Mouse (Mus musculus) hindbrain, embryonic 10.5 days (tissue): Measurements from ENCODE around the gene Cadps2. TPM values are rescaled to one million over a fixed set of nuclear protein-coding genes. Genes with fewer than 3 reads are reported as not detected.

Source experiments
- DNase-seq: peaks from one replicate; pipeline ENCODE4 v3.0.0-alpha.2; 2017; ENCODE audit warnings: low spot score
- H3K27ac ChIP-seq: fragments of 300-500 bp; sonication (generic); 2 replicates; pipeline ENCODE4 v1.5.1; 2016; ENCODE audit warnings: mild to moderate bottlenecking, moderate library complexity
- H3K27me3 ChIP-seq: fragments of 300-500 bp; sonication (generic); 2 replicates; pipeline ENCODE4 v1.6.1; 2016; ENCODE audit warnings: mild to moderate bottlenecking; ENCODE audit not compliant: poor library complexity, insufficient read depth, severe bottlenecking
- H3K36me3 ChIP-seq: fragments of 300-500 bp; sonication (generic); 2 replicates; pipeline ENCODE4 v1.6.1; 2016; ENCODE audit warnings: mild to moderate bottlenecking, moderate library complexity
- H3K4me1 ChIP-seq: fragments of 300-500 bp; sonication (generic); replicated peaks from 2 replicates; pipeline ENCODE4 v1.6.1; 2016; ENCODE audit warnings: mild to moderate bottlenecking
- H3K4me3 ChIP-seq: fragments of 300-500 bp; sonication (generic); 2 replicates; pipeline ENCODE4 v1.5.1; 2016; ENCODE audit warnings: mild to moderate bottlenecking, moderate library complexity
- H3K9me3 ChIP-seq: fragments of 300-500 bp; sonication (generic); 2 replicates; pipeline ENCODE4 v1.6.1; 2016; ENCODE audit warnings: mild to moderate bottlenecking, moderate library complexity
- WGBS: fragments of 180-500 bp; shearing (Covaris S2); methylation state at CpG from one replicate; pipeline ENCODE4 v1.1.7; 2016; 5-methylcytosine and 5-hydroxymethylcytosine counted together
- polyA plus RNA-seq: library from polyadenylated mRNA; unstranded; fragments of >200 nt; fragmentation: Nextera tagmentation; extraction: Ambion mirVana; gene quantifications from 2 replicates; pipeline ENCODE4 v1.2.1, GENCODE M21; 2016

Gene Cadps2
- polyA plus RNA-seq, 1 experiment from 2014 or later, result 1.4 TPM

DNA sequence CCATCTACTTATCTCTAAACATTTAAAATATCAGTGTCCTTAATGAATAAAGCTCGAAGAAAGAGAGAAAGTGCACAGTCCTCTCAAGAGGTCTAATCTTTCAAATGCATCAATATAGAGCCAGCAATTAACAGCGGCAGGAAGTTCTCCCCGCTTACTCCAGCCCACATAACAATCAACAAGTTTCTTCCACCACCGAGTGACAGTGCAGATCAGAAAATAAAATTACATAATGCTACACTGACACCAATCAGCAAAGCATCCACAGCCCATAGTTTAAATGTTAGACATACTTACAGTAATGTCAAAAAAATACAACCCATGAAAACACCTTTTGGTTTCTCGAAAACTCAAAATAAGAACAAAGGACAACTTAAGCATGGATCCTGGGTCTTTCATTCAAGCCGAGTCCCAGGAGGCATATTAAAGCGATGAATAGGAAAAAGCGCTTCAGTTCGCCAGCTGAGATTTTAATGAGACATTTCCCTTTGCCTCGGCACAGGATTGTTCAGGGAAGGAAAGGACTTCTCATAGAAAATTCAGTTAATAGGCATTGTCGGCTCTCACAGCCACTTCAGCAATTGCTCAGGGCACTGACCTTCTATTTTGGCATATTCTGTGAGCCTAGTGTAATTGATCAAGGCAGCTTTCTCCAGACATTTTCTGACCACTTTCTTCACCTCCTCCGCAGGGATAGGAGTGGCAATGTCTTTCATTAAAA lies 456.8 kb downstream of the Cadps2 start:
- Histone ChIP-seq H3K27me3 (peaks cover 31% of the 10 kb centered on the region), H3K4me3 (peak overlapping the region; percentile 29; the same call in 1 of the 2 replicates), H3K4me1 (peaks cover 19% of the 10 kb centered on the region), H3K27ac (0 out of 2 replicates have a peak overlapping the region, but pooled peaks have one; percentile 43), H3K36me3 (no peaks in the 10 kb centered on the region), H3K9me3 (no peaks in the 10 kb centered on the region)
- DNase-seq, result peak; percentile 21
- 21% methylated on average over 12 of the region's 12 CpGs for whole genome bisulfite sequencing

DNA sequence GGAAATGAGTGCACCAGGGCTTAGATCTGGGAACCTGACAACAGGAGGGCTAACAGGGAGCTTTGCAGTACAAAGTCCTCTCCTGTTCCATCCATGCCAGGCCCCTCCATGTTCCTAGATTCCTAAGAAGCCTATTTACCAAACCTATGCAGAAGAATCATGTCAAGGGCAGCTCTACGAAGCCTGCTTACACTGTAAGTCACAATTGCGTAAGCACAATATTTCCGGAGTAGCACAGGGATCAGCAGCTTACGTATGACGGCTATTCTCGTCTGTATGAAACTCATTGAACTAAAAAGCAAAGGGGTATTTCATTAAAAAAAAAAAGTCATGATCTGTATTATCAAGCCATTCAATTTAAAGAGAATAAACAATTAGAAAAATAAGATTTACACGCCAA lies 462.9 kb downstream of the Cadps2 start:
- 94% methylated on average over 7 of the region's 7 CpGs for WGBS
- Histone ChIP-seq H3K27ac (no peak overlapping the region), H3K4me1 (no peaks in the 10 kb centered on the region)

DNA sequence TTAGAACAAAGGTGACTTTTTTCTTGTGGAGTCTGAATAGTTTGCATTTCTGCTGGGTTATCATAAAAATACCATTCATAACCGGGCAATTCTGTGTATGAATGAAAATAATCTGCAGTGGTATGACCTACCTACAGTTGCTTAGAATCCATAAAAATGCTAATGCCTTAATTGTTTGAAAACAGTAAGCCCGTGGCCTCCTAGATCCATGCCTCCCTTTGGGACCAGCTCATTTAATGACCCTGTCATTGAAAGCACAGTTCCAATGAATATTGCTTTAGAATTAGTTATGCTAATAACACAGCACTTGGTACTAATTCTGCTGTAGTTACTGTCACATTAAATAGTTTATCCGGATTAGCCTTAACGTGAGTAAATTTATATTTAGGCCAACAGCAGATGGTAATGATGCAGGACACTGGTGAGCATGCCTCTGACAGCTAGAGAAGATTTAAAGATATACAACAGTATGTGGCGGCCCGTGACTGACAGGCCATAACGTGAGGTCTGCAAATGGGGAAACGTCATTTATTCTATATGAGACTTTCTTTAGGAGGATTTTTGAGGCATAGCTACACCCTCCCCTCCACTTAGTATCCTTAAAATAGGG lies 477.3 kb downstream of the Cadps2 start:
- Histone ChIP-seq H3K27me3 (no peaks in the 10 kb centered on the region), H3K27ac (no peak overlapping the region), H3K36me3 (no peaks in the 10 kb centered on the region), H3K4me1 (peaks cover 13% of the 10 kb centered on the region), H3K9me3 (no peaks in the 10 kb centered on the region), H3K4me3 (no peak overlapping the region)
- 82% methylated on average over 8 of the region's 8 CpGs for WGBS
- DNase-seq, result no peak

More for the DNA sequence above, 462.9 kb downstream of the Cadps2 start:
- Histone ChIP-seq H3K27me3 (peaks cover 5% of the 10 kb centered on the region), H3K9me3 (no peaks in the 10 kb centered on the region), H3K36me3 (no peaks in the 10 kb centered on the region), H3K4me3 (no peak overlapping the region)
- no peak for DNase-seq

DNA sequence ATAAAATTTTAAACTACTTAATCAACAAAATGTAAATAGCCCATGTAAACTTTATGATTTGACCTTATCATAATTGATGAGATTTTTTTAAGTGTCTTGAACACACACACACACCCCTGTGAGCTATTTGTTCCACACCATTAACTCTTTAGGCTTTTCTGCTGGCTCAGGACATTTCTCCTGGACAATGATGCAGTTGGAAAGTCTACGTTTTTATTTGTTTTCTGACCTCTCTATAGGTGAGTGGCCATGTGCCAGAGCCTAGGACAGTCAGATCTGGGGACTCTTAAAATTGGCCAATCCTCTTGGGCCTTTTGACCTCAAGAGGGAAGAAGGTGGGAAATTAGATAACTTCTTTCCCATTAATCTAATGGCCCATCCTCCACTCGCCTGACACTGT lies 478.6 kb downstream of the Cadps2 start:
- H3K9me3 ChIP-seq, result no peaks in the 10 kb centered on the region
- 58% methylated on average over 2 of the region's 2 CpGs for WGBS
- H3K4me3 ChIP-seq, result no peak overlapping the region
- no peaks in the 10 kb centered on the region for H3K27me3 ChIP-seq
- no peaks in the 10 kb centered on the region for H3K36me3 ChIP-seq
- H3K27ac ChIP-seq, result no peak overlapping the region
- peaks cover 13% of the 10 kb centered on the region for H3K4me1 ChIP-seq
- DNase-seq, result no peak

DNA sequence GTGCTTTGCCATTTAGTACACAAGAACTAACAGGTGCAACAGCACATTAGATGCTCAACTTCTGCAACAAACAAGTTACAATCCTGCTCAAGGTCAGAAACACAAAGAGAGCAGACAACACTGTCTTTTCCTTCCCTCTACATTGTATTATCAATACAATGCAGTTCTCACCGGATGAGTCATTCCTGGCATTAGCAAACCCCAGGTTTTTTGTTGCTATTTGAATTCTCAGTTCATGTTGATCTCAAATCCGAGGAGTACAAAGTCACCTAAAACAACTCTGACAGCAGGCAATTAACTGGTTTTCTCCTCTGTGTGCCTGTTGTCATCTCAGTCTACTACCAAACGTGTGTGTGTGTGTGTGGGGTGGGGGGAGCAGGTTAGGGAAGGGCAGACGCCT lies 483.1 kb downstream of the Cadps2 start:
- Histone ChIP-seq H3K27ac (no peak overlapping the region), H3K4me3 (no peak overlapping the region), H3K36me3 (no peaks in the 10 kb centered on the region), H3K9me3 (no peaks in the 10 kb centered on the region), H3K27me3 (no peaks in the 10 kb centered on the region), H3K4me1 (peaks cover 20% of the 10 kb centered on the region)
- no peak for DNase-seq
- 42% methylated on average over 4 of the region's 4 CpGs for WGBS

DNA sequence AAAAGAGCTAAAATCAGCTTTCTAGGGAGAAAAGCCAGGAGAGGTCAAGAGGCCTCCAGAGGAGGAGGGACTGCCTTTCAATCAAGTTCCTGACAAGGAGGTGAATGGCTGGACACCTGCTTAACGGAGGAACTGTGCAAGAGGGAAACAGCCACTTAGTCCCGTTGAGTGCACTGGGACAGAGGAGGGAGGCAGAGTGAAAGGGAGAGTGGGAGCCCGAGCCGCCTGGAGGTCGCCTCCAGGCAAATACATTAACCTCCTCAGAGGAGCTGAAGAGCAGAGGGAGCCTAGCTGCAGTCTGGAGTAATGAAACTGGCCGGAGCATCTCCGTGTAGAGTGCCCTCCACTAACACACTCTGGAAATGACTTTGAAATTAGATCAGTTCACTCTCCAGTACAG lies 485.7 kb downstream of the Cadps2 start:
- WGBS, result 4% methylated on average over 7 of the region's 7 CpGs
- H3K4me3 ChIP-seq, result no peak overlapping the region
- H3K9me3 ChIP-seq, result no peaks in the 10 kb centered on the region
- no peak overlapping the region for H3K27ac ChIP-seq
- H3K4me1 ChIP-seq, result peaks cover 14% of the 10 kb centered on the region
- no peaks in the 10 kb centered on the region for H3K27me3 ChIP-seq
- DNase-seq, result peak; percentile 54
- no peaks in the 10 kb centered on the region for H3K36me3 ChIP-seq

DNA sequence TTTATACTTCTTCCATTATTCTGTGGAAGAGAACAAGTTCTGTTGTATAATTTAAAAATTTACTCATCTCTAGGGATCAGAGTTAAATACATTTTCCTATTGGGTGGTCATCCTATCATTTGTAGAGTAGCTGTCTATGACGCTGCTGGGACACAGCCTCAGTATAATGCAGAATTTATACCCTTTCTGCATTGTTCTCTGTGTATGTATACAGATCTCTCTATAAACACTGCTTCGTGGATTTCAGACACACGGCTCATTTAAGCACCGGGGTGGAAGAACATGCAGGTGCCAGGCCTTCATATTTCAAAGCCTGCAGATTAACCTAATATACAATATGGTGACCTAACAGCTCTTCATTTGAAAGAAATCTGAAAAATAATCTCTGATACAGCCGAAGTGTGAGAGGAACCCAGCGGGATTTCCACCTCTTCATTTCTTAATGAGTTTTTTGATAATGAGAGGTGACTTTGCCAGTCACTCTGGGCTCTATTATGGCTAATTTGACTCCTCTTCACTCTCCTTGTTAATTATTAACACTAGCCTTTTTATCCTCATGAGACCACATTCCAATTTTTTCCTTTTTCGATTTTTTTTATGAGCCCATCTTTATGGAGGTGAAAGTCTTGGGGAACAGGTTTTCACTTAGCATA lies 501.7 kb downstream of the Cadps2 start:
- 83% methylated on average over 7 of the region's 7 CpGs for WGBS
- no peak for DNase-seq
- H3K9me3 ChIP-seq, result no peaks in the 10 kb centered on the region
- H3K27me3 ChIP-seq, result no peaks in the 10 kb centered on the region
- H3K36me3 ChIP-seq, result no peaks in the 10 kb centered on the region
- no peak overlapping the region for H3K27ac ChIP-seq
- H3K4me3 ChIP-seq, result no peak overlapping the region
- H3K4me1 ChIP-seq, result no peaks in the 10 kb centered on the region

DNA sequence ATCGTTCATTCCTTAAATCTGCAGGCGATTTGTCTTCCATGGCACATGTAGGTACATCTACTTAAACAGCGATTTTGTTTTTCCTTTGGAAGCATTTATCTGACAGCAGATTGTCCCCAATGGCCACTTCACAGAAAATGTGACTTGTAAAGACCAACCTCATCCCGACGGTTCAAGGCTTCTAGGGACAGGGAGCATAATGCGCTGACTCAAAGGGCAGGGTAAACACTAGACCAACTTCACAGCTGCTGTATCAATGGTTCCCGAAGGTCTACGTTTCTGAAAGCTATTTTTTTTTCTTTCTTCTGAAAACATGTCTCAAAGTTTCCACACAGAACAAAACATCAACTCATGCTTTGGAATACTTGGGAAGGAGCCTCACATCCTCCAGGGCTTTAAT lies 524.3 kb downstream of the Cadps2 start:
- Histone ChIP-seq H3K27ac (no peak overlapping the region), H3K9me3 (no peaks in the 10 kb centered on the region), H3K4me3 (no peak overlapping the region), H3K4me1 (no peaks in the 10 kb centered on the region), H3K36me3 (no peaks in the 10 kb centered on the region), H3K27me3 (no peaks in the 10 kb centered on the region)
- no peak for DNase-seq
- WGBS, result 80% methylated on average over 8 of the region's 8 CpGs

DNA sequence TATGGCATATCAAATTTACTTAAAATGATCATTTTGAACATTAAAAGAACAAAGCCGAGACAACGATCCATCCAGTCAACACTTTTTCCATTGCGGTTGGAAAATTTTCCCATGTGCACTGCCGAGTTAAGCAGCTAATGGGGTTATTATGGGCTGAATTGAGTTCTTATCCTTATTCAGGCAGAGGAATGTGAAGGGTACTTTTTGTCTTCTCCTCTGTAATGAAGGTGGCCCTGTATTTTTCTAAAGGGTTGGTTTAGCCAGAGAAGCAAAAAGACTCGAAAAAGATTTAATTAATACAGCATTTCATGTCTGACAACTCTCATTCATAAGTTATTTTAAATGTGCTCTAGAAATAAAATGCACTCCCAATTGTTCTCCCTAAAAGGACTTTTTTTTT lies 524.9 kb downstream of the Cadps2 start:
- H3K27me3 ChIP-seq, result no peaks in the 10 kb centered on the region
- no peaks in the 10 kb centered on the region for H3K36me3 ChIP-seq
- H3K27ac ChIP-seq, result no peak overlapping the region
- 67% methylated on average over 5 of the region's 5 CpGs for whole genome bisulfite sequencing
- no peaks in the 10 kb centered on the region for H3K9me3 ChIP-seq
- no peak overlapping the region for H3K4me3 ChIP-seq
- DNase-seq, result no peak
- H3K4me1 ChIP-seq, result no peaks in the 10 kb centered on the region

DNA sequence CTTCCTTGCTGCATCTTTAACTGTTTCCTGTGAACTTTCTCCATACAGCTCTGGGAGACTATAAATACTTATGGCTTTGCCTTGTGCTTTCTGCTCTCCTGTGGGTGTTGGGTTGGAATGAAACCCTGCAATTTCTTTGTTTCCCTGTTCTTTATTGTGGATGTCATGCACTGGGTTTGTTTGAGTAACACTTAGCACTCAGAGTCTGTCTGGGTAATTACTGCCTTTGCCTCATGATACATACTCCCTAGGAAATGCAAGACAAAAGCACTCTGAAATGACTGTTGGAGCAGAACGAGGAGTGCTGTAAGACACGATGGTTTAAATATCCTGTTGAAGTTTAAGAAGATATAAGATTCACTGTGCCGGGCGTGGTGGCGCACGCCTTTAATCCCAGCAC lies 533.2 kb downstream of the Cadps2 start:
- no peaks in the 10 kb centered on the region; the same call in 1 of the 2 replicates for H3K27me3 ChIP-seq
- H3K4me1 ChIP-seq, result no peaks in the 10 kb centered on the region
- no peak overlapping the region for H3K4me3 ChIP-seq
- H3K27ac ChIP-seq, result no peak overlapping the region
- no peaks in the 10 kb centered on the region for H3K36me3 ChIP-seq
- WGBS, result 87% methylated on average over 6 of the region's 6 CpGs
- H3K9me3 ChIP-seq, result no peaks in the 10 kb centered on the region
- DNase-seq, result no peak

DNA sequence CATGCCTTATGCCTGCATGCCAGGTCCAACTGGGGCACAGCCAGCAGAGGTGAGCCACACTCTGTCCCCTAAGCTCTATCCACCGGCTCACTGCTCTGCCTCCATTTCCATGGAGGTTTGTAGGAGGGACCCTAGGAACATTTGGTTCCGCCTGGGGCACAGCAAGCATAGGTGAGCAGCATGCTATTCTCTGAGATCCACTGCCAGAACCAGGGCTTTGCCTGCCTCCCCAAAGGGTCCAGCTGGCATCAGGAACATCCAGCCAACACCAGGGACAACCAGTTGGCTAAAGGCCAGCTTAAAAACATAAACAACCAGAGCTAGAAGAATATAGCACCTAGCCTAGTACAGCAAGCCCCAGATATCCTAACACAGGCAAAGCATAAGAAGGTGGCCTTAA lies 540.6 kb downstream of the Cadps2 start:
- Histone ChIP-seq H3K27ac (no peak overlapping the region), H3K4me3 (no peak overlapping the region), H3K36me3 (no peaks in the 10 kb centered on the region), H3K9me3 (no peaks in the 10 kb centered on the region), H3K4me1 (no peaks in the 10 kb centered on the region), H3K27me3 (no peaks in the 10 kb centered on the region)
- WGBS, result 71% methylated on average over 2 of the region's 2 CpGs
- DNase-seq, result no peak

DNA sequence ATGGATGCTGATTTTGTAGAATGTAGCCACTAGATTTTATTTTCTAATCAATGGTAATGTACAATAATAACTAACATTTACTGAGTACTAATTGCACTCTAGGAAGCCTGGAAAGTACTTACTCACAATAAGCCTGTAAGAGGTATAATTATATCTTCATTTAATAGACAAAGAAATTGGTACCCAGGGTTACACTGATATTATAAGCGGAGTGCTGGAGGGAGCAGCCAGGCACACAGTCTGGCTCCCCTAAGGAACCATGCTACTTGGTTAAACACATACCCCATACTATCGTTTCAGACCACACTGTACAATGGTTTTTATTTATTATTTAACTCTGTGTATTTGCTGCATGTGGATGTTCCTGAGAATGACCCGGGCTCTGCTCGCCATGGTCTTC lies 544.5 kb downstream of the Cadps2 start:
- WGBS, result 92% methylated on average over 4 of the region's 4 CpGs
- Histone ChIP-seq H3K36me3 (no peaks in the 10 kb centered on the region), H3K9me3 (no peaks in the 10 kb centered on the region), H3K27ac (no peak overlapping the region), H3K4me1 (no peaks in the 10 kb centered on the region), H3K27me3 (no peaks in the 10 kb centered on the region), H3K4me3 (no peak overlapping the region)
- no peak for DNase-seq

DNA sequence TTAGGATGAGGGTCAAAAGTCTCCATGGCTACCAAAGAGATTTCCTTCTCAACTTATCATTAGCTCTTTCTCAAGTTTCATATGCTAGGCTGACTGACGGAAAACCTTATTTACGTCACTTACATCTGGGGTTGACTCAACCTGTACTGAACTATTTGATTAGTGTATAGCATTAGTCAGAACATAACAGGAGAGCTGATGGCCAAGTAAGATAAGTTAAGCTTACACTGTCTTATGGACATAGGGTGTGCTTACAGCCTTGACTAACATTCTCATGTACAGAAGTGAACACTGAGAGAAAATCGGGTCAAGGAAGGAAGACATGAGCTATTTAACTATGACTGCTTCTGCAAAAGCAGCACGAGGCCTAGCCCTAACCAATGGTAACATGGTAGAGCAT lies 550.5 kb downstream of the Cadps2 start:
- H3K9me3 ChIP-seq, result no peaks in the 10 kb centered on the region
- no peaks in the 10 kb centered on the region for H3K4me1 ChIP-seq
- H3K36me3 ChIP-seq, result no peaks in the 10 kb centered on the region
- H3K27me3 ChIP-seq, result peaks cover 5% of the 10 kb centered on the region; the same call in 1 of the 2 replicates
- DNase-seq, result no peak
- H3K4me3 ChIP-seq, result no peak overlapping the region
- no peak overlapping the region for H3K27ac ChIP-seq
- WGBS, result 89% methylated on average over 4 of the region's 4 CpGs
